Mouse (Mus musculus) T-helper 1 cell (primary cell): ENCODE results near the gene Ctf1.

Experiments
- in situ Hi-C: fragments of 300-600 bp; cut with MboI, MseI; formaldehyde crosslinking; loops from one replicate; pipeline ENCODE4 v1.15.1; 2025; ENCODE audit warnings: high pct_unique_total_duplicates

Ctf1 gene

DNA sequence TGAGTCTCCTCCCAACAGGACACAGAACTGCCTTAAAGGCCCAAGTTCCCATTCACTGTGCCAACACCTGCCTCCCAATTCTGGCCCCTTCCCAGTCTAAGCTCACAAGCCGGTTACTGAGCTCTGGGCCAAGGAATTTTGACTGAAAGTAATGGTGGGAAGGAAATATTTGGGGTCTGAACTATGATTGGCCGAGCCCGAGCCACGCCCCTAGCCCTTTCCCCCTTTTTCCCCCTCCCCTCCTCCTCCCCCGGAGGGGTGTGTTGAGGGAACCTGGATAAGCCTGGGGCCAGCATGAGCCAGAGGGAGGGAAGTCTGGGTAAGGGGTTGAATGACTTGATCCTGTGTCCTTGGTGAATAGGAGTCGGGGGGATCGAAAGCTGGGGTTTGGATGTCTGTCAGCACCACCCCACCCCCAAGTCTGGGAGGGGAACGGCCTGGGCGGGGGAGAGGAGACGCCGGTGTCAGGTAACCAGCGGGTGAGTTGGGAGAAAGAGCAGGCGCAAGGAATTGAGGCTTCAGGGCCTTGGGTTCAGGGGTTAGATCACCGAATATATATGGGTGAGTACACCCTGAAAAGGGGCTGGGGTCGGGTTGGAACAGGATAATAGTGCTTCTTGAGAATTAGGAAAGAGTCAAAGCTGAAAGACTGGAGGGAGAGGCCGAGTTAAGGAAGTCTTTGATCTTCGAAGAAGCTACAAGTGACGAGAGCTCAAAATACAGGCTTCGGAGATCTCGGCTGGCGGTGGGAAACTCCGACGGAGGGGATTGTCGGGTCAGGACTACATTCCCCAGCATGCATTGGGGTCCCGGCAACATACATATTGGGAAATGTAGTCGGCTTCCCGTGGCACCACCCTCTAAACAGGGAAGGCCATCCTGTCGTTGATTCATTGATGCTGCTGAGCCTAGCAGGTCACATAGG, at the start of gene Ctf1:
Gene Ctf1, plus strand, starts transcription at position 276 of the 925 bp plus-strand sequence.
- in situ Hi-C loops, result no loop called here

DNA sequence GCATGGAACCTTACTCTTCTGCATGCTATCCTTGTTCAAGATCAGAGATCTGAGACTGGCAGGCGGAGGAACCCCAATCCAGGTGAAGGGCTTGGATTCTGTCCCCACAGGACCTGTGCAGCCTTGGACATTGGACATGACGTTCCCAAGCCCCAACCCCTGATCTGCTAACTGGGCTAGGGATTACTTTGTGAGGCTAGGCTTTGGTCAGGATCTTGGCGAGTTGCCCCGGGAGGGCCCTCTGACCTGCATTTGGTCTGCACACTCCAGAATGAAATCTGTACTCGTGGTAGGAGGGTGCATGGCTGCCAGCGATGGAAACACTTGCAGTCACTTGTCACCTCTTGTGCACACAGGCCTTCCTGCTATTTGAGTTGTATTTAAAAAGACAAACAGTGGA, 49.6 kb upstream of the Ctf1 start:
- in situ Hi-C loops, result loop anchor here (5.0 kb wide), 1 partner anchor 36 kb away; no protein-coding TSS in a partner anchor

GRCm38 (mm10) chr7:127666066-127666654, 46.4 kb upstream of the Ctf1 start:
- in situ Hi-C loops, result no loop called here

- in situ Hi-C loops, result no loop called here
These were observed 45.9 kb upstream of the Ctf1 start for GRCm38 (mm10) chr7:127666679-127667078.

- in situ Hi-C loops, result no loop called here
These were observed 45.4 kb upstream of the Ctf1 start for GRCm38 (mm10) chr7:127667171-127667570.

- in situ Hi-C loops, result no loop called here
These were observed 40.4 kb upstream of the Ctf1 start for GRCm38 (mm10) chr7:127671880-127672774.

DNA sequence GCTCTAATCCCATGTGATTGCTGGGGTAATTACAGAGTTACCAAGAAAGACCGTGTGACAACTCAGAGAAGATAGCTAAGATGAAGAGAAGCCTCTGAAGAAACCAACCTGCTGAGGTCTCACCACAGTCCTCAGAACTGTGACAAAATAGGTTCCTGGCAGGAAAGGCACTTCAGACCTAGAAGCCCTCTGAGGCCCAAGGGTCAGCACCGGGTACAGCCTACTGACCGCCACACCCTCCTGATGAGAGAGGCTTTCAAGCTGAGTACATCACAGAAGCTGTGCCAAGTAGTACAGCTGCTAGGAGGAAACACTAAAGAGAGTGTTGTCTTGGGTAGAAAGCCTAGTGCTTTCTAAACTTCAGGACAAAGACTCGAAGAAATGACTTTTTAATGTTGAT, 39.8 kb upstream of the Ctf1 start:
- in situ Hi-C loops, result no loop called here

DNA sequence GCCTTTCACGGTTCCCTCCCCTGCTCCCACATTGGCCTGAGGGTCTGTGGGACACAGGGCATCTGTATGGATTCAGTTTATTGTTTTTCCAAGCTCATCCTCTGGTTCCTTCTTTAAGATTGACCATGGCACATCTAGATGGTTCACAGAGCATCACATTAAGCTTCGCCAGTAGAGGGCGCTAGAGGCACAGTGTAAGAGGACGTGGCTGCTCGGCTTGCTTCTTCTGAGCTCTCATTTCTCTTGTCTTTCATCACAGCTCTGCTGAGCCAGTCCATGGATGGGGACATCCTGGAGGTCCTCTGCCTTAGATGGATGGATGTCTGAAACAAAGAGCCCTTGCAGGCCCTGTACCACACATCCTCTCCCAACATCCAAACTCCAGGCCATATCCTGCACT, 37.6 kb upstream of the Ctf1 start:
- in situ Hi-C loops, result no loop called here

GRCm38 (mm10) chr7:127675391-127675811, 37.1 kb upstream of the Ctf1 start:
- in situ Hi-C loops, result no loop called here

DNA sequence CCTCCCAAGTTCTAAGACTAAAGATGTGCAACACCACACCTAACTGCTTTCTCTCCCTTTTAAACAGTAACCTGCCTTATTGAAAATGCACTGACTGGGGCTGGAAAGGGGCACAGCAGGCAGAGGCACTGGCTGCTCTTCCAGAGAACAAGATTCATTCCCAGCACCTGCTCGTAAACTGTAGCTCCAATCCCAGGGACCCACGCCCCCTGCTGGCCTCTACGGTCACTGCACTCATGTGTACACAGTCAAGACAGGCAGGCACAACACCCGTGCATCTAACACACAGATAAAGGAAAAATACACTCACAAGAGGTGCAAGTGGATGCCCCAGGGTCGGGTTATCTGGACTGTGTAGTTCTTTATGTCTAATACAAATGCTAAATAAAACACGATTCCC, 35.5 kb upstream of the Ctf1 start:
- in situ Hi-C loops, result no loop called here

DNA sequence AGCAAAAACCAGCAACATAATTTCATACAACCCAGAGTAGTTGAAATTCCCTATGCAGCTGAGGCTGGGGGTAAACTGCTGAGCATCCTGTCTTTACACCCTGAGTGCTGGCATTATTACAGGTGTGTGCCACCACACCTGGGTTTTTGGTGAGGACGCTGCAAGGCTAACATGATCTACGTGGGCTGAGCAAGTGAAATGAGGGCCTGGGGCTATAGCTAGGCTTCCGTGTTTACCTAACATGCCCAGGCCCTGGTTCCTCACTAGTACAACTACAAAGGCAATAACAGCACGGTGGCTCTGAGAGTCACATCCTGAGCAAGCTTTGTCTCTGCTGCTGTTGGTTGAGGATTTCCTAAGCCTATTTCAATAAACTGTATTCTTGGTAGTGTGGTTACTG, 34.9 kb upstream of the Ctf1 start:
- in situ Hi-C loops, result no loop called here

GRCm38 (mm10) chr7:127678811-127679210, 33.7 kb upstream of the Ctf1 start:
- in situ Hi-C loops, result no loop called here

- in situ Hi-C loops, result no loop called here
These were observed 32.0 kb upstream of the Ctf1 start for GRCm38 (mm10) chr7:127680541-127680940.

DNA sequence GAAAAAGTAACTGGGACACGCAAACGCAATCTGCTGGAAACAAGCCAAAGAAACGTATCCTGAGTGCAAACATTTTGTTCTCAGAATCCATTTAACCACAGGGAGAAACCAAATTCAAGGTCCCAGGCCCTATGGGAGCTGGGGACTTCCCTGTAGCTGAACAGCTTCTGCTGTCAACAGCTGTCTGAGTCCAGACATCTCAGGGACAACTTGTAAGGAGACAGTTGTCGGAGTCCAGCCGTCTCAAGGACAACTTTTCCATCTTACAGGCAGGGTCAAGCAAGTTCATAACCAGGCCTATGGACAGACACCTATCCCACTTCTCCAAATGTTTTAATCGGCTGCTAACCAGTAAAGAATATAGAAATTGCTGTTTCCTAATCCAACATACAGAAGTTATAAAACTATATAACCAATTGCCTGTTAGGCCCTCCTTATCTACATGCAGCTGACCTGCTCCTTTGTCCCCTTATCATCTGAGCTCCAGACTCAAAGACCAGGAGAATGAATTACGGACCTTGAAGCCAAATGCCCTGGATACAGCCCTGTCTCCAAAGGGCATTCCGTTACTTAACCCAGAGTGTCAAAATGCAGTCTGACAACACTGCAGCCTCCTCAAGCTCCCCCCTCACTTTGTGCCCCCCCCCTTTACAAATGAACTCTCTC, 30.5 kb upstream of the Ctf1 start:
- in situ Hi-C loops, result no loop called here

- in situ Hi-C loops, result no loop called here
These were observed 27.1 kb upstream of the Ctf1 start for GRCm38 (mm10) chr7:127685304-127686018.

GRCm38 (mm10) chr7:127686740-127687449, 25.6 kb upstream of the Ctf1 start:
- in situ Hi-C loops, result no loop called here

GRCm38 (mm10) chr7:127688935-127689334, 23.6 kb upstream of the Ctf1 start:
- in situ Hi-C loops, result no loop called here

- in situ Hi-C loops, result no loop called here
These were observed 22.8 kb upstream of the Ctf1 start for GRCm38 (mm10) chr7:127689626-127690280.

DNA sequence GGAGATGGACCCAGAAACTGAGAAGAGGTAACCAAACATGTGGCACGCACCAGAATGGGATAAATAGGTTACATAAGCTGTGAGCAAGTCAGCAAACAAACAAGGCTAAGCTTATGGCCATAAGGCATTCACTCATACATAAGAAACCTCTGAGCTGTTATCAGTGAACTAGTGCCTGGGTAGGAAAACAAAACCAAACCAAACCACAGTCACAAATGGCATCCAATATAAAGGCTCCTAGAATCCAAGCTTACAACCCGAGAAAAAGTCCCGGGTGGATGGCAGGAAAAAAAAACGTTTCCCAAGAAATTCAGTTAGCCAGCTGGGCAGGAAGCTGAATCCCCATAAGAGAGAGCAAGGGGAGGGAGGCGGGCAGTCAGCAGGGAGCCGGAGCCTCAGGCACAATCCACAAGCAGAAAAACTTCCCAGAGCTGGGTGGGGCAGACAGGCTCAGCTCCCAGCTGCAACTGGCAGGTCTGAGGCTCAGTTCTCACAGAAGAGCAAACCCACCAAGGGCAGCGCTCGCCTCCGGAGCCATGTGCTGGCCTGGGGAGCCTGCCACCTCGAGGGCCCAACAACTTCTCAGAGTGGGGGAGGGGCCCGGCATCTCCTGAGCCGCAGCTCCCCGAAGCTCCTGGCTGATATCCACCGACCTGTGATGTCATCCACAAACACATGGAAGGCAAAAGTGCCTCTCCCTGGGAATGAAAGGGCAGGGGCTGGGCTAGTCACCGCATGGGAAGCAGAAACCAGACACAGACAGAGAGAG, 21.1 kb upstream of the Ctf1 start:
- in situ Hi-C loops, result no loop called here
